Mouse (Mus musculus): ENCODE measurements around the gene Dip2b.

Dip2b gene

DNA sequence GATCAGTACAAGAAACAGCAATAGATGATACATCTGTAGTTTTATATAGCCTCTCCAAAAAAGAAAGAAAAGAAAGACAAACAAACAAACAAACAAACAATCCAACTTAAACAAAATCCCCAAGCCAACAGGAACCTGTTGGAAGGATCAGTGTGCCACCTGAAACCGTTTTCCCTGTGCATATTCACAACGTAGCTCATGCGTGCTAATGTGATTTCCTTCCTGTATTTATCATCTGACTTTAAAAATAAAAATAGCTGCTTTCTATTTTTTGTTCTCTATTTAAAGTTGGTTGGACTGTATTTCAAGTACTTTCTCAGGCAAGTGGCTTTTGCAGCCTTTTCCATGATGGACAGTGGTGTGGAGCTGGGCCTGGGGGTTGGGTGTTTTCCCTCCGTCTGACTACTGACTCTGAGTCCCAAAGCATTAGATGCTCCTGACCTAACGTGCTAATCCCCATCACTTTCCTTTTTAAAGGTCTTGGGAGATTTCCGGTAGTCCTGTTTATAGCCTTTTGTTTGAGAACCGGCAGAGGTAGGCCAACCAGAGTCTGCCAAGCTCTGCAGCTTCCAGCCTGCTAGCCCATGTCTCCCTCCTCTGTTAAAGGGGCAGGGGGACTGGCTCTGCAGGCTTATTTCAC, 90.8 kb downstream of the Dip2b start:
- no peak for DNase-seq (ENCODE audit: low spot score in 2 of 2)

- DNase-seq (ENCODE audit: low spot score in 2 of 2) = no peak
Measured at GRCm38 (mm10) chr15:100139665-100140064, 101.2 kb downstream of the Dip2b start.

GRCm38 (mm10) chr15:100140428-100140827, 102.0 kb downstream of the Dip2b start:
- DNase-seq (ENCODE audit: low spot score in 2 of 2) = no peak

- no peak for DNase-seq (ENCODE audit: low spot score in 2 of 2)
Measured at GRCm38 (mm10) chr15:100143091-100143801, 104.8 kb downstream of the Dip2b start.

DNA sequence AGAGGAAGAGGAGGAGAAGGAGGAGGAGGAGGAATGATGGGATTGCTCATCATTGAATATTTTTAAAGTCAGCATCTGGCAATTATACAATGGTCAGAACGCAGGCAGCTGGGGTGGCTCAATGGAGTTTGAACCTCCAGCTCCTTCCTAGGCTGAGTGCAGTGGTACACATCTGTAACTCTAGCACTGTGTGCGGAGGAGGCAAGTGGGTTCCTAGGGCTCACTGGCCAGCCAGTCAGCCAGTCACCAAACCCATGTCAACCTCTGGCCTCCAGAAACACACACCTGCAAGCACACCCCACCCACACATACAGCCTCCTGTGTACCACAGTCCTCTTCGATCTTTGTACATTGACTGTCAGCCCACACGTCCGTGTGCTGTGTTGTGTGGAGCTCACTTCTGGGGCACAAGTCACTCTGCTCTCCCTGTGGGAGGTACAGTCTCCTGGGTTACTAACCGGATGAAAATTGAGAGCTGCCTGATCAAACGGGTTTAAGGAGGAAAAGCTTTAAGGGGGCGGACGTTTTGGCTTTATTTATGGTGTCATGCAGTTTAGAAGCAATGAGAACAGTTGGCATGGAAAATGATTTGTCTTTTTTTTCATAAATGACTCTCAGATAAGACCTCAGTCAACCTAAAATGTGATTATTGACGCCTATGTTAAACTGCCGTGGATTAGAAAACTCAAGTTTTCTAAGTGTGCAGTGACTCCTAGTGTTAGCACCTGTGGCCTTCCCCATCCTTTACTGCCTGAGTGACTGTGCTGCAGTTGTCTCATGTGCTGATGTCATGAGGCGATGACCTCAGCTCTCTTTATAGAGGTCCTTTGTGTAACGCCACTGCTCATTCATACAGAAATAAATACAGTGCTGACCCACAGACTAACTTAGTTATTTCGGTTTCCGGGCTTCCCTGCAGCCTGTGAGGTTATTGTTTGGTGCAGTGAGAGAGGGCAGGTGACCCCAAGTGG, 106.7 kb downstream of the Dip2b start:
- DNase-seq (ENCODE audit: low spot score in 2 of 2) = no peak

GRCm38 (mm10) chr15:100145917-100146316, 107.5 kb downstream of the Dip2b start:
- no peak for DNase-seq (ENCODE audit: low spot score in 2 of 2)

DNA sequence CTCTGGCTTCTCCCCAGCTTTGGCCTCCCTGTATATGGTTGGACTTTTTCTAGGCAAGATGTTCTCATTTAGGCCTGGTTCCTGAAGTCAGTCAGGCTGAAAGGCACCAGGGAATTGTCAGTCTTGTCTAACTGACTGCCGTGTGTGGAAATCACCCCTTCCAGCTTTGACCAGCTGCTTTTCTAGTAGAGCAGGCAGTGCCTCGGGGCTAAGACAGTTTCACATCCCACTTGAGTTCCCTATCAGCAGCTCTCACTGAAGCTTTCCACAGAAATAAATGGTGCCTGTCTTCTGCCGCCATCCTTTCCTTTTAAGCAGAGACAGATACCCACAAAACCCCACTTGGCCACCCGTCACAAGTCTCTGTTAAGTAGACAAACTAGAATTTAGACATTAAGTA, 112.1 kb downstream of the Dip2b start:
- no peak for DNase-seq (ENCODE audit: low spot score in 2 of 2)

- DNase-seq (ENCODE audit: low spot score in 2 of 2) = no peak
Measured at GRCm38 (mm10) chr15:100152321-100152720, 113.9 kb downstream of the Dip2b start.

GRCm38 (mm10) chr15:100153024-100153423, 114.6 kb downstream of the Dip2b start:
- DNase-seq (ENCODE audit: low spot score in 2 of 2) = no peak

DNA sequence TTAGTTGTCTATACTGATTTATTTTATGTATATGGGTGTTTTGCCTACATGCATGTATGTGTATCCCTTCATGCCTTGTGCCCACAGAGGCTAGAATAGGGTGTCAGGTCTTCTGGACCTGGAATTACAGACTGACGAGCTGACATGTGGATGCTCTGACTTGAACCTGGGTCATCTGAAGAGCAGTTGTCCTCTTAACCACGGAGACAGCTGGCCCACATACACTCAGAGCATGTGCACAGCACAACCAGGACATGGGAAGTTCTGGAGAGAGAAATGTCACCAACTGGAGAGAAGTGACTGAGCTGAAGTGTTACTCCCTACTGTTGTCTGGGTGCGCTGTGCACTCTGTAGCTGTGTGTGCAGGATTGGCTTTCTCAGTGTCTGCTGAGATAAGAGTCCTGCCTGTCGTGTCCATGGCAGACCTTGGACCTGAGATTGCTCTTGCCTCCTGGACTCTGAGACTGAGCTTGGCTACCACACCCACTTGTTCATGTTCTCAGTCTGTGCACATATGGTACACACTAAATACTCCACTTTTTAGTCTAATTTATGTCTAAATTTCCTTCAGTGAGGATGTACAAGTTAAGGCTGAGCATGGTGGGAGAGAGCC, 117.7 kb downstream of the Dip2b start:
- no peak for DNase-seq (ENCODE audit: low spot score in 2 of 2)

GRCm38 (mm10) chr15:100156781-100157470, 118.5 kb downstream of the Dip2b start:
- DNase-seq (ENCODE audit: low spot score in 2 of 2) = no peak

DNA sequence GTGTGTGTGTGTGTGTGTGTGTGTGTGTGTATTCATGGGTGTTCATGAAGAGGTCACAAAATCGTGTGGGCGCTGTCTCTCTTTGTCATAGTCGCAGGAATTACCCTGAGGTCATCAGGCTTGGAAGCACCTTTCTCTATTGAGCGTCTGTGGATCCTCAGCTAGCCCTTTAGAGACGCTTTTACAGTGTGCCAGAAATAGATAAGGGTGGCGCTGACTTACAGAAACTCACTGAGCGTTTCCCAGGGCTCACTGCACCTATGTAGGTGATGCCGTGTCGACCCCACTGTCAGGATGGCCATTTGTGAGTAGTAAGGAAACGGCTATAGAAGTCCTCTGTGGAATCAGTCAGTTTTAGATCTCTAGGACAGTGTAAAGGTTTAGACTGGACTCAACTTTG, 120.5 kb downstream of the Dip2b start:
- no peak for DNase-seq (ENCODE audit: low spot score in 2 of 2)

- DNase-seq (ENCODE audit: low spot score in 2 of 2) = no peak
Measured at GRCm38 (mm10) chr15:100161747-100162280, 123.3 kb downstream of the Dip2b start.

- DNase-seq (ENCODE audit: low spot score in 2 of 2) = no peak
Measured at GRCm38 (mm10) chr15:100163381-100164051, 125.1 kb downstream of the Dip2b start.

DNA sequence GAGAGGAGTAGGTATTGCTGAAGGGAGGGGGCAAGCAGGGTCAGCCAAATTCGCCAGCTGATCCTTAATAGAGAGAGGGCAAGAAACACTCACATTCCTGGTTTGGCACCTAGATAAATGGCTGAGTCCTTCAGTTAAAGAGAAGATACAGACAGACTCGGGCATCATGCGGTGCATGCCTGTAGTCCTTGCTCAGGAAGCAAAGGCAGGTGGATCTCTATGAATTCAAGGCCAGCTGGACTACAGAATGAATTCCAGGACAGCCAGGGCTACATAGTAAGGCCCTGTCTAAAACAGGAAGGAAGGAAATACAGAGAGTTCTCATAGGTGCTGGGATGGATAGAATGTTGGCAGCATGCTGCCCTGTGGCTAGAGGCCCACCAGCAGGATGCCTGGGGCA, 128.0 kb downstream of the Dip2b start:
- DNase-seq (ENCODE audit: low spot score in 2 of 2) = no peak

GRCm38 (mm10) chr15:100167791-100168190, 129.3 kb downstream of the Dip2b start:
- no peak for DNase-seq (ENCODE audit: low spot score in 2 of 2)

- no peak for DNase-seq (ENCODE audit: low spot score in 2 of 2)
Measured at GRCm38 (mm10) chr15:100168191-100168606, 129.7 kb downstream of the Dip2b start.

- no peak for DNase-seq (ENCODE audit: low spot score in 2 of 2)
Measured at GRCm38 (mm10) chr15:100175176-100175575, 136.7 kb downstream of the Dip2b start.

GRCm38 (mm10) chr15:100177167-100177566, 138.7 kb downstream of the Dip2b start:
- no peak for DNase-seq (ENCODE audit: low spot score in 2 of 2)

GRCm38 (mm10) chr15:100177575-100177974, 139.1 kb downstream of the Dip2b start:
- DNase-seq (ENCODE audit: low spot score in 2 of 2) = no peak

All from urinary bladder, adult 18-20 months (tissue).